Mouse (Mus musculus) CH12.LX (cell line): Measurements from ENCODE around the gene Nck2.

Experiments
- CTCF ChIP-seq, 2 experiments: IDR thresholded peaks in 1 of 2; conservative IDR thresholded peaks in 1 of 2; 2 replicates each; pipeline ENCODE4 v1.5.1; 2011 to 2012; ENCODE audit warnings: low read depth in 2 of 2, low read length in 2 of 2, improper control_type of control experiment in 1 of 2, inconsistent platforms in 1 of 2, mild to moderate bottlenecking in 1 of 2, moderate library complexity in 1 of 2
- ETS1 ChIP-seq: conservative IDR thresholded peaks from 2 replicates; pipeline ENCODE4 v1.6.1; 2012; ENCODE audit warnings: low read depth, mild to moderate bottlenecking, inconsistent platforms, low read length, improper control_type of control experiment, moderate library complexity
- HCFC1 ChIP-seq: IDR thresholded peaks from 2 replicates; pipeline ENCODE4 v1.6.1; 2012; ENCODE audit warnings: low read depth, mild to moderate bottlenecking, inconsistent platforms, low read length, improper control_type of control experiment
- JUND ChIP-seq: conservative IDR thresholded peaks from 2 replicates; pipeline ENCODE4 v1.6.1; 2011; ENCODE audit warnings: low read depth, low read length, improper control_type of control experiment
- MAFK ChIP-seq: IDR thresholded peaks from 2 replicates; pipeline ENCODE4 v1.6.1; 2011; ENCODE audit warnings: low read length, improper control_type of control experiment; ENCODE audit not compliant: insufficient replicate concordance
- MAZ ChIP-seq: IDR thresholded peaks from 2 replicates; pipeline ENCODE4 v1.6.1; 2012; ENCODE audit warnings: low read depth, mild to moderate bottlenecking, inconsistent platforms, low read length, improper control_type of control experiment, moderate library complexity
- MYC ChIP-seq: IDR thresholded peaks from 2 replicates; pipeline ENCODE4 v1.6.1; 2011; ENCODE audit warnings: low read depth, mild to moderate bottlenecking, improper control_type of control experiment, low read length
- POLR2A ChIP-seq: IDR thresholded peaks from 2 replicates; pipeline ENCODE4 v1.6.1; 2011; ENCODE audit warnings: low read depth, mild to moderate bottlenecking, improper control_type of control experiment, low read length
- RAD21 ChIP-seq: IDR thresholded peaks from 2 replicates; pipeline ENCODE4 v1.6.1; 2011; ENCODE audit warnings: low read depth, mild to moderate bottlenecking, low read length, improper control_type of control experiment, moderate library complexity
- TCF12 ChIP-seq: IDR thresholded peaks from 2 replicates; pipeline ENCODE4 v1.6.1; 2014; ENCODE audit warnings: low read depth, mild to moderate bottlenecking, inconsistent platforms, low read length, improper control_type of control experiment
- ZMIZ1 ChIP-seq: IDR thresholded peaks from 2 replicates; pipeline ENCODE4 v1.6.1; 2012; ENCODE audit warnings: low read depth, mild to moderate bottlenecking, inconsistent platforms, low read length, improper control_type of control experiment

DNA sequence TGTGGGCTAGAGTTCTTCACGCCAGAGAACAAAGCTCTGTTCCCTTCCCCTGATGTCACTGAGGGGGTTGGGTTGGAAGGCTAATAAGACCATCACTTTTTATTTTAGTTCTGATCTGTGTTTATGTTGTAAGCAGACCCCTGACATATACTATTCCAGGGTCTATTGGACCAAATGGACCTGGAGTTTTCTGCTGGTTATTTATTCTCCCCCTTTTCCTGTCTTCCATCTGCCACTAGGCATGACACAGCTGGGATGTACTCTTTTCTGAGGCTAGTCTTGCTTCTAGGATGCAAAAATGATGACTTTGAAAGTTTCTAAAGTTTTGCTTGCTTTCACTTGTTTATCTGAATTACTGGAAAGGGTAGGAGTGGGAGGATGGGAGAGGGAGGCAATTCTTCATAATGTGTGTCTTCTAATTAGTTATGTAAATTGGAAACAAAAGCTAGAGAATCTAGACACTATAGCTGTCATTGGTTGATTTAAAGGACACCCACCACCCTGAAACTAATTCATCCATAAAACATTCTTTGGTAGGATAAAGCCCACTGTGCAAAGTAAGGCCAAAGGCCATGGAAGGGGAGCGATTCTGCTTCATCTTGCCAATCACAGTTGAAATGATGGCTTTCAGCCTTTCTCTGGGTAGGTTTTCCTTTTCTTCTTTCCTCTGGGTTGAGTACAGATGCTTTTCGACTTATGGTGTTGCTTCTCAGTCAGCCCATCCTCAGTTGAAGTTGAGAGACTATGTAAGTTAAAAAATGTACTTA lies 42.8 kb downstream of the Nck2 start:
- TF ChIP-seq TCF12 (no peak), CTCF (conservative IDR thresholded peaks at IDR 0.05 in 1 of 2, IDR thresholded peaks at IDR 0.05 in 1 of 2; ENCODE audit: low read depth in 2 of 2, low read length in 2 of 2) (no peak), ETS1 (no peak), POLR2A (no peak), HCFC1 (no peak), MAZ (no peak), JUND (no peak), RAD21 (no peak), MAFK (no peak), ZMIZ1 (no peak), MYC (no peak)
